Mouse (Mus musculus) heart, embryonic 10.5 days (tissue): ENCODE measurements at regions not wholly inside any gene's neighbourhood (a gene's known extent, or its start where the extent isn't known, plus 50 kb on each side); places are given as distances from the start of the nearest gene placed in this dataset.
"Not testable (repeated sequence)": the region's sequence is repeated elsewhere in the genome, so short reads cannot be mapped to it uniquely, and the experiment has no call there.

Source experiments
- DNase-seq: peaks from one replicate; pipeline ENCODE4 v3.0.0-alpha.2; 2017; ENCODE audit warnings: low spot score
- H3K27ac ChIP-seq: fragments of 300-500 bp; sonication (generic); 2 replicates; pipeline ENCODE4 v1.5.1; 2016; ENCODE audit warnings: mild to moderate bottlenecking
- H3K27me3 ChIP-seq: fragments of 300-500 bp; sonication (generic); 2 replicates; pipeline ENCODE4 v1.6.1; 2016; ENCODE audit warnings: mild to moderate bottlenecking; ENCODE audit not compliant: poor library complexity, insufficient read depth, severe bottlenecking
- H3K36me3 ChIP-seq: fragments of 300-500 bp; sonication (generic); 2 replicates; pipeline ENCODE4 v1.6.1; 2016; ENCODE audit warnings: mild to moderate bottlenecking, moderate library complexity
- H3K4me1 ChIP-seq: fragments of 300-500 bp; sonication (generic); 2 replicates; pipeline ENCODE4 v1.6.1; 2016; ENCODE audit warnings: mild to moderate bottlenecking
- H3K4me3 ChIP-seq: fragments of 300-500 bp; sonication (generic); 2 replicates; pipeline ENCODE4 v1.5.1; 2016; ENCODE audit warnings: mild to moderate bottlenecking, moderate library complexity
- H3K9me3 ChIP-seq: fragments of 300-500 bp; sonication (generic); 2 replicates; pipeline ENCODE4 v1.6.1; 2016; ENCODE audit warnings: mild to moderate bottlenecking, moderate library complexity
- WGBS: fragments of 180-500 bp; shearing (Covaris S2); methylation state at CpG from one replicate; pipeline ENCODE4 v1.1.7; 2016; 5-methylcytosine and 5-hydroxymethylcytosine counted together

DNA sequence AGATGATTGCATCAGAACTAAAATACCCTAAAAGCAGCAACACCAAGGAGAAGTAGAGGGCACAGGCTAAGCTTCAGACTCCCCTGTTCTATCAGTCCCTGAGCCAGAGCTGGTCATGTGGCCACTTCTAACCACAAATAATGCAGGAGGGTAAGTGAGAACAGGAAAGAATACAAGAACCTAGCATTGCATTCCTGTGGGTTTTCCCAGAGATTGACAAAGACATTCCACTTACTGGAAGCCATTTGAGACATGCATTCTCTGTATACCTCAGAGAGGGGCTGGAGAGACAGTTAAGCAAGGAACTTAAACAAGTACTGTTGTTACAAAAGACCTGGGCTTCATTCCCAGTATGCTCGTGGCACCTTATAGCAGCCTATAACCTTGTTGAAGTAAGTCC, 662.7 kb downstream of the Rab28 start:
- no peak overlapping the region for H3K4me3 ChIP-seq
- 71% methylated on average over 1 of the region's 1 CpGs for WGBS
- no peak overlapping the region for H3K27ac ChIP-seq
- H3K27me3 ChIP-seq = no peaks in the 10 kb centered on the region
- no peaks in the 10 kb centered on the region for H3K4me1 ChIP-seq
- no peaks in the 10 kb centered on the region for H3K9me3 ChIP-seq
- H3K36me3 ChIP-seq = no peaks in the 10 kb centered on the region
- DNase-seq = no peak

DNA sequence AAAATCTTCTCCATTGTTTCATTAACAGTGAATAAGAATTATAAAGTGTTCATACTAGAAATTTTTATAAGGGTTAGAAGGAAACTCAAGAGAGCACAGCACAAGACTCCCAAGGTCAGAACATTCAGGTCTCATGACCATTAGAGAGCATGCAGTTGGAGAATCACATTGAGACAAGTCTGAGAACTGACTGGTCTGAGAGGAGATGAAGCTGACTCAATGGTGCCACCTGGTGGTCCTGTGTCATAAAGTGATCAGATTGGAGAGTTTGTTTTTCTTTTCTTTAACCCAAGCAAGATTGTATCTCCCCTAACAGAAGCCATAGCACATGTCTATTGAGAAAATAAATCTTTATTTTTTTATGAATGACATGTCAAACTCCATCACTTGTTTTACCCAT, 663.5 kb downstream of the Rab28 start:
- Histone ChIP-seq H3K4me1 (no peaks in the 10 kb centered on the region), H3K27me3 (no peaks in the 10 kb centered on the region), H3K9me3 (no peaks in the 10 kb centered on the region), H3K36me3 (no peaks in the 10 kb centered on the region), H3K4me3 (no peak overlapping the region), H3K27ac (no peak overlapping the region)
- DNase-seq = peak; percentile 75

DNA sequence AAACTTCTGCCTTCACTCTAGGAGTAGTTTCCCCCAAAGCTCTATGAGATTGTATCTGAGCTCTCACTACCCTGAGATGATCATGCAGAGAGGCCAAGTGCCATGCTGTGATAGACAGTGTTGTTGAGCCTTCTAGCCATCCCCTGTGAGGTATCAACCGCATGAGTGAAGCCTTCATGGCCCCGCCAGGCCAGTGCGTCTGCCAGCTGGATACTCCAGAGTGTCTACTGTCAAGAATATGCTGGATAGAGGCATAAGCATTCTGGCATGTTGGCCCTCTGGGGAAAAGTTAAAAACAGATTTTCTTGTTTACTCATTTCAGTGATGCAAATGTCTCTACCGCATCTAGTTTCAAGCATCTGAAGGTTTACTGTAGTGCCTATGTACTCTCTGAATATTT, 669.2 kb downstream of the Rab28 start:
- no peak for DNase-seq
- Histone ChIP-seq H3K27me3 (no peaks in the 10 kb centered on the region), H3K4me1 (no peaks in the 10 kb centered on the region), H3K27ac (no peak overlapping the region), H3K36me3 (no peaks in the 10 kb centered on the region), H3K4me3 (no peak overlapping the region), H3K9me3 (no peaks in the 10 kb centered on the region)
- WGBS = 79% methylated on average over 4 of the region's 4 CpGs

DNA sequence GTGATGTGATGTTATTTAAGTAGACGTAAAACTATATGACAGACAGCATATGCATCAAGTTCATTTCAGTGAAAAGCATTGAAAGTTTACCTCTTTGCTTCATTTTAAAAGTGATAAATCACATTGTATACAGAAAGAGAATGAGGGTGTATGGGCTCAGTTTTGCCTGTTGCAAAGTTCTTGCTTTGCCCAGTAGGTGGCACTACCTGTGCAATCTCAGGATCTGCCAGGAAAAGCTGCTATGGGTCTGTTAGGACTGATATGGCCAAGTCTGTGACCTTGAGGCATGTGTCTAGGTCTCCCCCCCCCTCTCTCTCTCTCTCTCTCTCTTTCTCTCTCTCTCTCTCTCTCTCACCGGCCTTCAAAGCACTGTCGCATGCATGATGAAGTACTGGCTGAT, 701.3 kb downstream of the Rab28 start:
- Histone ChIP-seq H3K36me3 (no peaks in the 10 kb centered on the region), H3K4me3 (no peak overlapping the region), H3K27me3 (no peaks in the 10 kb centered on the region), H3K4me1 (no peaks in the 10 kb centered on the region), H3K9me3 (no peaks in the 10 kb centered on the region), H3K27ac (no peak overlapping the region)
- DNase-seq = peak; percentile 74
- 60% methylated on average over 3 of the region's 3 CpGs for WGBS

DNA sequence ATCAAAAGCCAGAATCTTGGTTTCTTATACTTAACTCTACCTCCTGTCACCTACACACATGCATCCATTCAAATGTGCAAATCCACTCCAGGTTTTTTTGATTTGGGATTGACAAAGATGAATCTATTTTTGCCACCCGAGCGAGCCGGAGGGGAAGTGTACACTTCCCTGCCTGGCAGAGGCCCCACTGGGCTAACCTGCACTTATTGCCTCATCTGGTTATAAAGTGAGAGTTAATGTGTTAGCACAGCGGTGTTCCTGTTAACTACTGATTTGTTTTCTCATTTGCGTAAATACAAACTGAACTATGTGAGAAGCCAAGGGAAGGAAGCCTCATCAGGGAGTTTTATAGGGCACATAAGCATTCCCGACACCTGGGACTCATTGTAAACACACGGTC, 721.4 kb downstream of the Rab28 start:
- Histone ChIP-seq H3K36me3 (no peaks in the 10 kb centered on the region), H3K4me1 (no peaks in the 10 kb centered on the region), H3K9me3 (no peaks in the 10 kb centered on the region), H3K4me3 (no peak overlapping the region), H3K27ac (no peak overlapping the region), H3K27me3 (no peaks in the 10 kb centered on the region)
- WGBS = 79% methylated on average over 7 of the region's 7 CpGs
- DNase-seq = no peak

DNA sequence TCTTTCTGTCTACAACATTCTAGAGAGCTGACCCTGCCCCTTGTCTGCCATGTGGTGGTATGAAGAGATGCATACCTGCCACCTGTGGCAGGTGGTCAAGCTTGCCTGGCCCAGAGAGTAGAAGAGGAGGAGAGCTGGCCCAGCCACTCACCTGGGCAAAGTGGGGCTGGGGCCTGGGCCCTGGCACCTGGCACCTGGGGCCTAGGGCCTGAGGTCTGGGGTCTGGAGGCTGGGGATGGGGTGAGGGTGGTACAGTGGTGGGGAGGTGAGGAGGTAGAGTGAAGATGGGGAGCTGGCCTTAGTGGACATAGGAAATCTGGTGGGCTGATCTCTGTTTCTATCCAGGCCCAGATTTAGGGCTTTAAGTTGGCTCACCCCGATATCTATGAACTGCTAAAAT, 733.1 kb downstream of the Rab28 start:
- Histone ChIP-seq H3K4me3 (no peak overlapping the region), H3K27me3 (no peaks in the 10 kb centered on the region), H3K9me3 (no peaks in the 10 kb centered on the region), H3K27ac (no peak overlapping the region), H3K4me1 (no peaks in the 10 kb centered on the region), H3K36me3 (no peaks in the 10 kb centered on the region)
- WGBS = 76% methylated on average over 1 of the region's 1 CpGs
- no peak for DNase-seq

DNA sequence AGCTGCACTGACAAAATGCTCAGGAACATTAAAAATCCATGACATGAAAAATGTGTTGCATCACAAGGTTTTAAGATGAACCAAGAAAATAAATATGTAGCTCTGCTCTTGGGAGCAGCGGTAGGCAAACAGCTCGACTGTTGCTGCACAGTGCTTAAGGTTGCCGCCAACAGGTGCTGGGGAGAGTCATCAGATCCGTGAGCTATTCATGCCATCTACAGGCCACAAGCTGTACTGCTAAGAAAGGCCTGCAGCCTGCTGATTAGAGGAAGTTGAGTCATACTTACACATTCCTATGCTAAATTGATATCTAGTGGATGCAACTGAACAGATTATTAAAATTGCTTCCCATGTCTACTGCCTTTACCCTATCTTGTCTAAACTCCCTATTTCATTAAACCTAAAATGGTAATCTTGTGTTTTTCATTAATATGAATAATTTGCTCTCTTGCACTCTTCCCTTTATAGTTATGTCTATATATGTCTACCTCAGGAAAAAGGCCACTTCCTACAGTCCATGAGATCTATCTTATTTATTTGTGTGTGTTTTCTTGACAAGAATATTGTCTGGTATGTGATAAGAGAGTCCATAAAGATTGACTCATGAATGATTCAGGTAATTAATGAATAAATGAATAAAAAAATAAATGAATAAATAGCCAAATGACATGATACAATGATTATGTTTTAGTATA, 754.9 kb downstream of the Rab28 start:
- H3K27ac ChIP-seq = no peak overlapping the region

DNA sequence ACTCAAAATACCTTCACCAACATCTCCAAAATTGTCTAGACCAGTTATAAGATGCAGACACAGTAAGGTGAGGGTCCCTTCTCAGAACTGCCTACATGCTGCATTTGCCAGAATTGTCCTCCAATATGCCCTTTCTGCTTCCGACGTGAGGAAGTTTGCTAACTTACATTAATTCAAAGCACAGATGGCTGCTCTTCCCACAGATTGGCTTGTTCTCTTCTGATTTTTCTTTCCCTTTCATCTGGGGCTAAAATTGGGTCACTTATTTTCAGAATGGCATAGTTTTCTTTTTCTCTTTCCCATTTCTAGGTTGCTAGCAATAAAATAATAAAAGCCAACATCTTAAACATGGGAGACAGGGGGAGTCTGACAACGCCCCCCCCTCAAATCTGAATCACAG, 778.8 kb downstream of the Rab28 start:
- H3K4me3 ChIP-seq = no peak overlapping the region
- H3K36me3 ChIP-seq = no peaks in the 10 kb centered on the region
- no peaks in the 10 kb centered on the region for H3K4me1 ChIP-seq
- no peak for DNase-seq
- no peak overlapping the region for H3K27ac ChIP-seq
- WGBS = 82% methylated on average over 3 of the region's 3 CpGs
- H3K9me3 ChIP-seq = no peaks in the 10 kb centered on the region
- H3K27me3 ChIP-seq = no peaks in the 10 kb centered on the region

More for the DNA sequence above, 754.9 kb downstream of the Rab28 start:
- Histone ChIP-seq H3K9me3 (no peaks in the 10 kb centered on the region), H3K4me1 (no peaks in the 10 kb centered on the region), H3K4me3 (no peak overlapping the region), H3K36me3 (no peaks in the 10 kb centered on the region), H3K27me3 (no peaks in the 10 kb centered on the region)
- WGBS = 6% methylated on average over 4 of the region's 4 CpGs
- DNase-seq = peak; percentile 78

DNA sequence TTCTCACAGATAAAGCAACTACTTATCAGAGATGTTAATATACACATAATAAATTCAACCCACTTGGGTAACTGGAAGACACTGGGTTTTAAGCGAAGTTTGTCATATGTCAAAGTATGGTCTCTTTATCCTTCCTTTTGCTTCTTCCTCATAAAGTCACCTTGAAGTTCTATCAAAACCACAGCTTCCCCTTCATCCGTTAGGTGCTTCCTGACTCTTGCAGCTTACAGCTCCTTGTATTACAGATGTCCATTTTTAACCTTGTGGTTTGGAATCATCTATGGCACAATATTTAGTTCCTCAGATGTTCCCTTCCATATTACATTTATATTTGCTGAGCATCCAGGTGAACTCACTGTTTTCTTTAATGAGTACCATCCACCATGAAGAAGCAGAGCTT, 787.0 kb downstream of the Rab28 start:
- no peaks in the 10 kb centered on the region for H3K36me3 ChIP-seq
- no peaks in the 10 kb centered on the region for H3K9me3 ChIP-seq
- no peaks in the 10 kb centered on the region for H3K4me1 ChIP-seq
- DNase-seq = no peak
- H3K4me3 ChIP-seq = no peak overlapping the region
- no peak overlapping the region for H3K27ac ChIP-seq
- WGBS = 70% methylated on average over 2 of the region's 2 CpGs
- no peaks in the 10 kb centered on the region for H3K27me3 ChIP-seq

DNA sequence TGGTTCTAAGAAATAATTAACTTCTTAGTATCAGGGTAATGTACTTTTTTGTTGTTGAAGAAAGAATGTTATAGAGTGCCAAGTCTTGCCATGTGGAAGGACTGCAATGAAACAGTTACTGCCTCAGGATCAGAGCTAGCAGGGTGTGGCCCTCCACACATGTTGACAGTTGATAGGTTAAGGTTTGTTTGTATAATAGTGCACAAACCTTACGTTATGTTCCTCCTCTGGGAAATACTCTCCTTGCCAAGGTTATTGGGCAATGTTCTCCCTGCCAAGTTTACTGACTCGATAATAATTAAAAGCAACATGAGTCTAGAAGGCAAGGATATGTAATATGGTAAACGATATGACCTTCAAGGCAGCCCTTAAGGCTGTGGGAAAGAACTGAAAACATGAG, 799.2 kb downstream of the Rab28 start:
- no peaks in the 10 kb centered on the region for H3K27me3 ChIP-seq
- H3K27ac ChIP-seq = no peak overlapping the region
- no peaks in the 10 kb centered on the region for H3K9me3 ChIP-seq
- no peak overlapping the region for H3K4me3 ChIP-seq
- no peak for DNase-seq
- no peaks in the 10 kb centered on the region for H3K4me1 ChIP-seq
- 82% methylated on average over 3 of the region's 3 CpGs for WGBS
- no peaks in the 10 kb centered on the region for H3K36me3 ChIP-seq

DNA sequence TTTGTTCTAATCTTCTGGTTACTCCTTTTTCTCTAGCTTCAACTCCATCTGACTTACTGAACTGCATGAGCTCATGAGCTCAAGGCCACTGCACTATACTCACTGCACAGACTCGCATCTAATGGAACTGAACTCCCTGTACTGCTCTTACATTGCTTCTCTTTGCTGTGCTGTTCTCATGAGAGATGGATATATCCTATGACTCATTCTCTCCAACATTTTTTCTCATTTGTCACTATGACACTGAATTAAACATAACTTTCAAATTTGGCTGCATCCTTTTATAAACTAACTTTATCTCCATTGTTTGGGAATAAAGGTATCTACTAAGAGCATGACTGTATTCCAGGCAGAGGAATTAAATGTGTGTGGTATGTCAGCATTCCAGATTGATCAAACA, 806.2 kb downstream of the Rab28 start:
- H3K9me3 ChIP-seq = no peaks in the 10 kb centered on the region
- no peak for DNase-seq
- WGBS = 79% methylated on average over 1 of the region's 1 CpGs
- H3K4me1 ChIP-seq = no peaks in the 10 kb centered on the region
- H3K27ac ChIP-seq = no peak overlapping the region
- H3K27me3 ChIP-seq = no peaks in the 10 kb centered on the region
- no peak overlapping the region for H3K4me3 ChIP-seq
- H3K36me3 ChIP-seq = no peaks in the 10 kb centered on the region

DNA sequence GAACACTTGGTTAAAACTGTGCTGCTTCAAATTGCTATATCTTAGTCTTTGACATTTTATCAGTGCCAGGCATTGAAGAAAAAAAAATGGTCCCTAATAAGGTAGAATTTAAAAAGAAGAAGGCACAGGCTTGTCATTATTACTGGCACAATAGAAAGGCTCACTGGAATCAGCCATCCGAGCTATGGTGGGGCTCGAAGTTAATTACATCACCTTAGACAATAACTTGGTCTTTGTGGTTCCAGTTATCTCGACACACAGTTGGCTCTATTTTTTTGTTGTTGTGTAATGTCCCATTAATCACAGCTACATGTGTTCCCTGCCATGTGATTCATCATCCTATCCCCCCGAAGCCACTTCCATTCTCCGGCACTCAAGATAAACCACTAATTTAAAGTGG, 825.1 kb downstream of the Rab28 start:
- no peak for DNase-seq
- 80% methylated on average over 5 of the region's 5 CpGs for WGBS
- no peaks in the 10 kb centered on the region for H3K9me3 ChIP-seq

DNA sequence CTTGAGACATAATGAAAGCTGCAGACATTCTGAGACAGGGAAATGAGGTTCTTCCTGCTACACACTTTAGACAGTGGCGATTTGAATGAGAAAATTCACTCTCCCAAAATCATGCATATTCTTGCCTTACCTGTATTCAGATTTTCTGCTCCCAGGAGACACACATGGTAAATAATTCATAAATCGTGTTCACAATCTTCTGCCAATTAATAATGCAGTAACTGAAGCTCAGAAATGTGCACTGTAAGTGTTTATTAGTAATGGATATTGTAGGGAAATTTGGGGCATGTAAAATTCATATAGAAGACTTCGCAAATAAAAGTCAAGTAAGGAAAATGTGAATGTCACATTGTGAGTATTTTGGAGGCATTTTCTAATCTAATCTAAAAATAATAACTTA, 830.2 kb downstream of the Rab28 start:
- Histone ChIP-seq H3K36me3 (no peaks in the 10 kb centered on the region), H3K9me3 (no peaks in the 10 kb centered on the region), H3K4me1 (no peaks in the 10 kb centered on the region), H3K27me3 (no peaks in the 10 kb centered on the region), H3K4me3 (no peak overlapping the region), H3K27ac (no peak overlapping the region)
- 64% methylated on average over 3 of the region's 3 CpGs for WGBS
- DNase-seq = no peak

More for the DNA sequence above, 825.1 kb downstream of the Rab28 start:
- Histone ChIP-seq H3K4me1 (no peaks in the 10 kb centered on the region), H3K36me3 (no peaks in the 10 kb centered on the region), H3K4me3 (no peak overlapping the region), H3K27ac (no peak overlapping the region), H3K27me3 (no peaks in the 10 kb centered on the region)

DNA sequence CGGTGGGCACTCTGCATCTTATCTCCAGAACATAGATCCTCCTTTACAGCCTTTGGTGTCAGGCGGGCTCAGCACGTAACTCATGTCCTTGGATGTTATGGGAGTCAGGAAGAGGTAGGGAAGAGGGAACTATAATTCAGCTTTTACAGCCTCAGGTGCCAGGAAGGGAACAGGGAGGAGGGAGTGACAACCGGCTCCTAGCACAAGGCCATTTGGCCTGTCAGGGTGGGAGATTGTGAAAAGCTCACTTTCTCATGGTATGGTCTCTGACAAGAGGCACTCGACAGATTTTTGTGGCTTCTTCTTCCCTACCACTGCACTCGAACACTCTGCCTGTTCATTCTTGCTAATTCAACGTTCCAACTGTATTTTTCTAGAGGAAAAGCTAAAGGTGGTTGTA, 845.6 kb downstream of the Rab28 start:
- DNase-seq = not testable (repeated sequence)
- WGBS = 79% methylated on average over 7 of the region's 7 CpGs

More for the DNA sequence above, 845.6 kb downstream of the Rab28 start:
- not testable (repeated sequence) for H3K4me3 ChIP-seq, H3K9me3 ChIP-seq, H3K27me3 ChIP-seq, H3K27ac ChIP-seq, H3K4me1 ChIP-seq, H3K36me3 ChIP-seq
